Mouse (Mus musculus): ENCODE results near the gene Dlec1.

Dlec1 gene

GRCm38 (mm10) chr9:119143372-119143771, 41.1 kb downstream of the Dlec1 start:
- DNase-seq (ENCODE audit: low read depth): no peak

DNA sequence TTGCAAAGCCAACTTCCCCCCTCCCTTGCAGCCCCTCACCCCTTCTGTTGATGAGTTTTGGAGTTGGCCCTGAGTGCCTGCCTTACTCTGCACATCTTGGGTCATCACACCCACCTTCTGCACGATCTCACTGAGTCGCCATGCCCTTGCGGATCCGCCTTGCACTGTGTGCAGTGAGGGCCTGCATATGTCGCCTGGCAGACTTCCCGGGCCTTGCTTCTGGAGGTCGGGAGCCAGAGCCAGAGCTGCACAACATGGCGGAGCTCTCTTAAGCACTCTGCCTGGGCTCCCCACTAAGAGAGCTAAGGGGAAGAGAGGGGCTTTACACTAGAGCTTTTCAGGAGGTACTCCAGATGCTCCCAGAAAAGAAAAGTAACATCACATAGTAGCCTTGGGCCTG, 42.4 kb downstream of the Dlec1 start:
- DNase-seq (ENCODE audit: low read depth): no peak

GRCm38 (mm10) chr9:119145137-119145536, 42.9 kb downstream of the Dlec1 start:
- DNase-seq (ENCODE audit: low read depth): no peak

DNA sequence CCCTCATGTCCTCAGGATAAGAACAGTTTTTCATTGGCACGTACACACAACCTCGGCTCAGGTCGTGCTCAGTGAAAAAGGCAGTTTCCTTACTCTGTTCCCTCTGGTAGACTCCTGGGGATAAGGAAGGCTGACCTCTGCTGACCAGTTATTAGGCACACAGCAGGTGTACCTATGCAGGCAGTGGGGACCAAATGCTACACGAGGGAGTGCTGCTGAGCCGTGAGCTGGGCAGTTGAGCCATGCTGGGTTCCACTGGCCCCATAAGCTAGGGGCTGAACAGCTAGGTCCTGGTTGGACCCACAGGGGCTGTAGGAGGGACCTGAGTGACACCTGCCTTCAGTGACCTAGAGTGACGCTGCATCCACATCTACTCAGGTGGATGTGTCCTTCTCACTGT, 43.4 kb downstream of the Dlec1 start:
- DNase-seq (ENCODE audit: low read depth): no peak

GRCm38 (mm10) chr9:119146098-119146770, 44.0 kb downstream of the Dlec1 start:
- no peak for DNase-seq (ENCODE audit: low read depth)

GRCm38 (mm10) chr9:119149601-119150000, 47.3 kb downstream of the Dlec1 start:
- DNase-seq (ENCODE audit: low read depth): peak; percentile 38

- DNase-seq (ENCODE audit: low read depth): no peak
Measured at GRCm38 (mm10) chr9:119151751-119152150, 49.5 kb downstream of the Dlec1 start.

DNA sequence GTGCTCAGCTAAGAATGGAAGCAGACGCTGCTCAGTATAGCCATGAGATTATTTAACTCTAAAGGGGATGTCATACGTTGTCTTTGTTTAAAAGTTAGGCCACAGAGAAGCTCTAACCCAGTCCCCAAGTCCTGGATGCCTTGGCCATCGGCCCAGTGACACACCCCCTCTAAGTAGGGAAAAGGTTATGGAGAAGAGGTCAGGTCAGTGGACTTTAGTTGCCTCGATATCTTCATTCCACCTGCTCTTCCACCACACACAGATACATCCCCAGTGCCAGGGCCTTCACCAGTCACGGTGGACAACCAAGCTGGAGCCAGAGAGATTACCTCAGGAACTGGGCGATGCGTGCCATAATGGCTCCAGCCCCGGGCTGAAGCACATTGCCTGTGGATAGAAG, 53.1 kb downstream of the Dlec1 start:
- DNase-seq (ENCODE audit: low read depth): no peak

DNA sequence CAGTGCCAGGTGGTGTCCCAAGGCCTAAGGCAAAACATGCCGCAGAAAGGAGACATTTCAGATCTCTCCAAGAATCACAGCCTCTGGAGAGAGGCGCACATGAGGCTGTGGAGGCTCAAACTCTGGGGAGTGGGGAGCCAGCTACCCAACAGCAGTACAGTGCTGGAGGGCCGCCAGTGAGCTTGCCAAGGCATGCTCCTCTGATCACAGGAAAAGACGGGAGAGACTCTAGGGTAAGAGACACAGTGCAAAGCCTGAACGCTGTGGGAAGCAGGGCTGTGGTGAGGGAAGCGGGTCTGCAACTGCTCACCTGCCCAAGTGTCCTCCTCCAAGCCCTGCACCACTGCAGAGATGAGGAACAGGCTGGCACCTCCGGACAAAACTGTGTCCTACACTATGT, 53.5 kb downstream of the Dlec1 start:
- no peak for DNase-seq (ENCODE audit: low read depth)

- peak; percentile 60 for DNase-seq (ENCODE audit: low read depth)
Measured at GRCm38 (mm10) chr9:119156278-119157201, 54.3 kb downstream of the Dlec1 start, which contains the start of gene Acaa1b. Gene Acaa1b, minus strand, starts transcription at chr9:119157093.

DNA sequence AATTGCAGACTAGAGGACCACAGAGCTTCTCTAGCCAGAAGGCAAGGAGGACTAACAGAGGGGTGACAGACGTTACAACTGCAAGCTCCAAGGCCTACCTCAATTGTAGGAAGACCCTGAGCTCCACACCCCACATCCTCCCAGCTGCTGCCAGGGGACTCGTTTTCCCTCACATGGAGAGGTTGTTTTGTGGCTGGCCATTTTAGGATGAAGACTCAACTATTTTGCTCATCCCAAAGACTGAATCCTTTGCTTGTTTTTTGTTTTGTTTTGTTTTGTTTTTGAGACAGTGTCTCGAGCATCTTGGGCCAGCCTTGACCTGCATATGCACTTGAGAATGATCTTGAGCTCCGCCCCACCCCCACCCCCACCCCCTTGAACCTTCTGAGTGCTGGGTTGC, 56.6 kb downstream of the Dlec1 start, which contains the start of gene Gm47289:
Gm47289 (plus strand) TSS at position 301 of the 400 bp plus-strand sequence.
- DNase-seq (ENCODE audit: low read depth): no peak

DNA sequence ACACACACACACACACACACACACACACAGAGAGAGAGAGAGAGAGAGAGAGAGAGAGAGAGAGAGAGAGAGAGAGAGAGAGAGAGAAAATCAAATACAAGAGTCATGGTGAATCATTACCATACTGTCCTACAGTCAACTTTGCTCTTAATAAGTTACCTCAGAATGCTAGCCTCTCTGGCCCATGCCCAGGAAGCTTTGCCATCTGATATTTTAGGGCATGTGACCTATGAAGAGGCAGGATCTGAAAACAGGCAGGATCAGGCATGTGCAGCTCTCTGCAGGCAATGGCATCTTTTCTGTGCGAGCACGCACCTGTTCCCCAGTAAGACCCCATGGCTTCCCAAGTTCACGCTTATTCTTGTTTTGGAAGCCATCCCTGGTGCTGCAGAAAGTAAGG, 58.4 kb downstream of the Dlec1 start:
- no peak for DNase-seq (ENCODE audit: low read depth)

- no peak for DNase-seq (ENCODE audit: low read depth)
Measured at GRCm38 (mm10) chr9:119164743-119165142, 62.5 kb downstream of the Dlec1 start.

DNA sequence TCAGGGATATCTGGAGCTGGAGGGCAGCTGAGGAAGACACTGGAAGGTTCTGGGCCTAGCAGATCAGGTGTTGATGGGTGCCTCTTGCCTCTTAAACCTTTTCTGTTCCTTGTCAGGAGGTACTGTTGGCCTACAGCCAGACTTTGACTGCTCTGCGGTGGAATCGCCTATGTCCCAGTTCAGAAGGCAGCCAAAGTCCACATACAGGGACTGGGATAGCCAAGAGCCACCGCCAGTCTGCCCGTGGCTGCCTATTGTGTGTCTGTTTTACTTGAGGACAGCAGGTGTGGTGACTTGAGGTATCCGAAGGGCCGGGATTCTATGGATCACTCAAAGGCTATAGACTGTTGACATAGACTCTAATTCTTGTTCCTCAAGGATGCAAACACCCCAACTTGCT, 63.3 kb downstream of the Dlec1 start:
- DNase-seq (ENCODE audit: low read depth): no peak

- no peak for DNase-seq (ENCODE audit: low read depth)
Measured at GRCm38 (mm10) chr9:119167608-119168007, 65.3 kb downstream of the Dlec1 start.

DNA sequence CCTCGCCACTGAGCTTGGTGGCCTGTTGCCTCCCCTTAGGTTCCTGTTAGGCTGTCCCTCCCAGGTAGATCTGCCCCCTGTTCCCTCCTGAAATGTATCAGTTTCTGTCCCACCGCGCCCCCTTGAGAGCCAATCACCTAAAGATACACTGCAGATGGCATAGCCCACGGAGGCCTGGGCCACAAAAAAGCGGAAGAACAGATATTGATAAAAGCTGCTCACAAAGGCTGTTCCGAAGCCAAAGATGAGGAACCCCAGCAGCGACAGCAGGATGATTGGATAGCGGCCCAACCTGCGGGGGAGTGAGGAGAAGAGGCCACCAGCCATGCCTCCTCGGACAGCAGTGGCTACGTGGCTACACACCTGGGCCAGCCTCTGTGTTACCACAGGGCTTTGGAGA, 77.0 kb downstream of the Dlec1 start:
- DNase-seq (ENCODE audit: low read depth): no peak

- DNase-seq (ENCODE audit: low read depth): no peak
Measured at GRCm38 (mm10) chr9:119181241-119181728, 79.0 kb downstream of the Dlec1 start.

DNA sequence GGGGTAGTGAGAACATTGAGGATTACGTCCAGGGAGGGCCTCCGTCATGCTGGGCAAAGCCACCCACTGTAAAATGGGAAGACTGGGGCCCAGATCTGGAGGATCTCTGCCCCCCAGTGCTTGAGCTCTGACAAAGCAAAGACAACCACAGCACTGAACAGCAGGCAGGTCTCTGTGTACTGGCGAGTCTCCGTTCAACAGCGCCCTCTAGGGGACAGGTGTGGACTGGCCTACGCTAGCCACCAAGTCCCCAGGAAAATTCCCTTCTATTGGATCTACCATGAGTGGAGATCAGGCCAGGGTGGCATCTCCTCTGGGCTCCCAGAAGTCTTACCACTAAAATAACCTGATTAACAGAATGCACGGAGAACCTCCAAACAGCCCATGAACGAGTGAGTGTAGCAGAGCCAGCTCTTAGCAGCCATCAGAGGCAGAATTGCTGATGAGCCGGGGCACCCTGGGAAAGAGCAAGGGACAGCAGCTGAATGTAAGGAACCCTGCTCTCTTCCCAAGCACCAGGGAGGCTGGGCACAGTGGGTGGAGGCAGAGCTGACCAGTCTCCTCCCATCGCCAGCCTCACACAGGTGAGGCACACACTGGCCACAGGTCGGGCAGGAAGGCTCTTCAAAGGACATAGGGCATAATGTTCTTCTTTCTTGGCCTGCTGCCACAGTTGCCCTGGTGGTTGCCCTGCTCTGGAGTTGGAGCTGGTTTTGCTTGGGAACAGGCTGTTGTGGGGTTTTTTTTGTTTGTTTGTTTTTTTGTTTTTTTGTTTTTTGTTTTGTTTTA, 90.1 kb downstream of the Dlec1 start:
- peak; percentile 63 for DNase-seq (ENCODE audit: low read depth)

All from induced T-regulatory cell, adult 2 months (primary cell).